Mouse (Mus musculus) ES-CJ7 (cell line): ENCODE measurements around the gene Carmil2.

Source experiments
- DNase-seq: peaks from one replicate; pipeline ENCODE4 v3.0.0; 2011; ENCODE audit warnings: low read depth, low spot score

The Carmil2 gene

GRCm38 (mm10) chr8:105685796-105686308, at the start of gene Carmil2:
Carmil2 (plus strand) TSS chr8:105686274.
- peak; percentile 85 for DNase-seq

GRCm38 (mm10) chr8:105636963-105637510, 49.0 kb upstream of the Carmil2 start, which contains the start of gene Agrp:
Agrp (minus strand) TSS chr8:105637393.
- peak; percentile 41 for DNase-seq

- peak; percentile 41 for DNase-seq
Measured at GRCm38 (mm10) chr8:105637601-105638041, 48.5 kb upstream of the Carmil2 start.

GRCm38 (mm10) chr8:105638510-105638909, 47.6 kb upstream of the Carmil2 start:
- no peak for DNase-seq

GRCm38 (mm10) chr8:105639835-105640234, 46.2 kb upstream of the Carmil2 start:
- DNase-seq: no peak

GRCm38 (mm10) chr8:105640511-105640910, 45.6 kb upstream of the Carmil2 start:
- no peak for DNase-seq

- DNase-seq: no peak
Measured at GRCm38 (mm10) chr8:105645205-105645604, 40.9 kb upstream of the Carmil2 start.

GRCm38 (mm10) chr8:105648929-105649328, 37.1 kb upstream of the Carmil2 start:
- DNase-seq: no peak

GRCm38 (mm10) chr8:105657641-105658040, 28.4 kb upstream of the Carmil2 start:
- no peak for DNase-seq

- DNase-seq: peak; percentile 79
Measured at GRCm38 (mm10) chr8:105661167-105661566, 24.9 kb upstream of the Carmil2 start.

GRCm38 (mm10) chr8:105677891-105678290, 8.2 kb upstream of the Carmil2 start:
- DNase-seq: no peak

GRCm38 (mm10) chr8:105685325-105685724, 749 bp upstream of the Carmil2 start:
- DNase-seq: no peak

GRCm38 (mm10) chr8:105686551-105686950, 477 bp downstream of the Carmil2 start:
- no peak for DNase-seq

- peak; percentile 59 for DNase-seq
Measured at GRCm38 (mm10) chr8:105687512-105687911, 1.4 kb downstream of the Carmil2 start.

- no peak for DNase-seq
Measured at GRCm38 (mm10) chr8:105688242-105688752, 2.2 kb downstream of the Carmil2 start.

GRCm38 (mm10) chr8:105689256-105689982, 3.3 kb downstream of the Carmil2 start:
- no peak for DNase-seq

GRCm38 (mm10) chr8:105689983-105690360, 3.9 kb downstream of the Carmil2 start:
- no peak for DNase-seq

- DNase-seq: no peak
Measured at GRCm38 (mm10) chr8:105690978-105691377, 4.9 kb downstream of the Carmil2 start.

GRCm38 (mm10) chr8:105692449-105693182, 6.5 kb downstream of the Carmil2 start:
- DNase-seq: no peak

- DNase-seq: peak; percentile 71
Measured at GRCm38 (mm10) chr8:105693648-105694047, 7.6 kb downstream of the Carmil2 start.

- DNase-seq: peak; percentile 56
Measured at GRCm38 (mm10) chr8:105694051-105694799, 8.2 kb downstream of the Carmil2 start.
